Mouse (Mus musculus) myocyte (in vitro differentiated cells): ENCODE measurements around the gene Aacs.

Source experiments
- E2F4 ChIP-seq: IDR thresholded peaks from one replicate; pipeline ENCODE4 v1.6.1; 2011; ENCODE audit warnings: mild to moderate bottlenecking, control low read depth, moderate library complexity; ENCODE audit not compliant: insufficient read depth
- MAX ChIP-seq: IDR thresholded peaks from one replicate; pipeline ENCODE4 v1.6.1; 2011; ENCODE audit warnings: low read depth, mild to moderate bottlenecking, control low read depth
- MYOD1 ChIP-seq, 3 experiments: IDR thresholded peaks; one replicate each; pipeline ENCODE4 v1.6.1; 2011; ENCODE audit warnings: control low read depth in 2 of 3, low read depth in 2 of 3, mild to moderate bottlenecking in 2 of 3, moderate library complexity in 1 of 3; ENCODE audit not compliant: insufficient read length in 2 of 3, control insufficient read depth in 1 of 3
- MYOG ChIP-seq, 3 experiments: IDR thresholded peaks; one replicate each; pipeline ENCODE4 v1.6.1; 2011; ENCODE audit warnings: control low read depth in 2 of 3, low read depth in 2 of 3, mild to moderate bottlenecking in 2 of 3; ENCODE audit not compliant: insufficient read length in 2 of 3, control insufficient read depth in 1 of 3, insufficient read depth in 1 of 3
- POLR2A ChIP-seq: IDR thresholded peaks from one replicate; pipeline ENCODE4 v1.6.1; 2011; ENCODE audit warnings: low read depth, mild to moderate bottlenecking, control low read depth, moderate library complexity; ENCODE audit not compliant: insufficient read length
- POLR2AphosphoS2 ChIP-seq: IDR thresholded peaks from one replicate; pipeline ENCODE4 v1.6.1; 2011; ENCODE audit warnings: low read depth, control low read depth; ENCODE audit not compliant: insufficient read length
- TCF12 ChIP-seq: IDR thresholded peaks from one replicate; pipeline ENCODE4 v1.6.1; 2011; ENCODE audit warnings: mild to moderate bottlenecking, control low read depth; ENCODE audit not compliant: poor library complexity, insufficient read depth, severe bottlenecking
- TCF3 ChIP-seq: IDR thresholded peaks from one replicate; pipeline ENCODE4 v1.6.1; 2011; ENCODE audit warnings: low read depth, control low read depth; ENCODE audit not compliant: insufficient read length
- USF1 ChIP-seq: IDR thresholded peaks from one replicate; pipeline ENCODE4 v1.6.1; 2011; ENCODE audit warnings: low read depth, mild to moderate bottlenecking, control low read depth, moderate library complexity

DNA sequence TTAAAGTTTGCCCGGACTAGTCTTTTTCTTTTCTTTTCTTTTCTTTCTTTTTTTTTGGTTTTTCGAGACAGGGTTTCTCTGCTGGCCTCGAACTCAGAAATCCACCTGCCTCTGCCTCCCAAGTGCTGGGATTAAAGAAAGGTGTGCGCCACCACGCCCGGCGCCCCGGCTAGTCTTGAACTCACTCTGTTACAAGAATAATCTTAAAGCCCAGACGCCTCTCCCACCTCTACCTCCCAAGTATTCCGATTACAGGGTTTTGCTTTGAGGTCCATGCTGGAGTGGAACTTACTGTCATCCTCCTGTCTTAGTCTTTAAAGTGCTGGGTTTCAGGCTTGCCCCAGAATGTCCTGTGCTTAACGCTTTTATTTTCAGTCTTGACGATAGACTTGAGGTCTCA, 584 bp upstream of the Aacs start:
- no peak for TF ChIP-seq MYOG (IDR thresholded peaks at IDR 0.05; ENCODE audit: control insufficient read depth in 1 of 3, insufficient read depth in 1 of 3, insufficient read length in 2 of 3, low read depth in 2 of 3)
- no peak for TF ChIP-seq POLR2A
- TF ChIP-seq TCF3, result no peak
- no peak for TF ChIP-seq TCF12
- no peak for TF ChIP-seq POLR2AphosphoS2
- TF ChIP-seq MYOD1 (IDR thresholded peaks at IDR 0.05; ENCODE audit: control insufficient read depth in 1 of 3, insufficient read length in 2 of 3, low read depth in 2 of 3), result no peak
- TF ChIP-seq USF1, result no peak
- no peak for TF ChIP-seq MAX
- TF ChIP-seq E2F4, result no peak
